Mouse (Mus musculus): ENCODE measurements at regions not wholly inside any gene's neighbourhood (a gene's known extent, or its start where the extent isn't known, plus 50 kb on each side); places are given as distances from the start of the nearest gene placed in this dataset.

GRCm38 (mm10) chr3:117520461-117520860, 54.2 kb upstream of the Plppr5 start:
- peaks cover 7% of the 10 kb centered on the region for H3K4me1 ChIP-seq (ENCODE audit: control insufficient read depth, insufficient read depth, low read length)
- WGBS (ENCODE audit: insufficient replicate concordance) = 49% methylated on average over 2 of the region's 2 CpGs

GRCm38 (mm10) chr3:117508090-117508489, 66.5 kb upstream of the Plppr5 start:
- H3K4me1 ChIP-seq (ENCODE audit: control insufficient read depth, insufficient read depth, low read length) = no peaks in the 10 kb centered on the region
- H3K4me3 ChIP-seq (ENCODE audit: low read depth, low read length) = no peak overlapping the region
- H3K9ac ChIP-seq (ENCODE audit: low read depth, low read length) = no peak overlapping the region
- no peak overlapping the region for H3K4me2 ChIP-seq
- H3K36me3 ChIP-seq (ENCODE audit: control insufficient read depth, insufficient read depth, low read length) = no peaks in the 10 kb centered on the region
- no peak; the same call in 1 of the 2 replicates for ATAC-seq (replicated peaks; ENCODE audit: insufficient number of reproducible peaks, low FRiP score, low TSS enrichment)
- no peaks in the 10 kb centered on the region for H3K9me3 ChIP-seq (replicated peaks; ENCODE audit: control insufficient read depth, low read length)
- no peaks in the 10 kb centered on the region for H3K27me3 ChIP-seq (ENCODE audit: control insufficient read depth, insufficient read depth, low read length)
- no peak overlapping the region for H3K27ac ChIP-seq (ENCODE audit: low read depth, low read length)

More at GRCm38 (mm10) chr3:117520461-117520860, 54.2 kb upstream of the Plppr5 start:
- no peak overlapping the region for H3K9ac ChIP-seq (ENCODE audit: low read depth, low read length)
- no peak for ATAC-seq (replicated peaks; ENCODE audit: insufficient number of reproducible peaks, low FRiP score, low TSS enrichment)
- no peak overlapping the region for H3K27ac ChIP-seq (ENCODE audit: low read depth, low read length)
- H3K9me3 ChIP-seq (replicated peaks; ENCODE audit: control insufficient read depth, low read length) = no peaks in the 10 kb centered on the region
- no peaks in the 10 kb centered on the region for H3K27me3 ChIP-seq (ENCODE audit: control insufficient read depth, insufficient read depth, low read length)
- no peak overlapping the region for H3K4me2 ChIP-seq
- no peak overlapping the region for H3K4me3 ChIP-seq (ENCODE audit: low read depth, low read length)
- no peaks in the 10 kb centered on the region for H3K36me3 ChIP-seq (ENCODE audit: control insufficient read depth, insufficient read depth, low read length)

DNA sequence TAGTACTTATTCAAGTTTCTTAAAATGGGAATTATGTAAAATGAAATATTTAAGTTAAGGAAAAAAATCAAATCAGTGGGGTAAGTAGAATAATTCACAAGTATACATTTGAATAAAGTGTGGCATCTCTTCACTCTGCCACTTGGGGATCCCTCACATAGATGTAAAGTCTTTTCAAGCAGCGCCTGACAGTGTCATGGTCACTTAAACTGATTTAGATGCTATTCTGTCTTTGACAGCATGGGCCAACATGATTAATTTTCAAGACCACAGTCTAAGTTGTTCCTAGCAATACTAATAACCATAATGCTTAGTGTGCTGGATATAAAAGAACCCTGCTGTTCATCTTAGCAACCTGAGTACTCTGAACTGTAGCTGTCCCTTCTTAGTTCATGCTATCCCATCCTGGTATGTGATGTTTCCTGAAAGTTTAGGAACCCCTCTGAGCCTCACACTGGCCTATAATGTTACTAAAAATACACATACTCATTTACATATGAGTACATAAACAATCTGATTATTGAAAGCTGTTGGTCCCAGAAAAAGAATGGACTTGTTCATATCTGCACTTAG, 68.4 kb upstream of the Plppr5 start:
- no peak overlapping the region for H3K4me2 ChIP-seq
- H3K4me1 ChIP-seq (ENCODE audit: control insufficient read depth, insufficient read depth, low read length) = no peaks in the 10 kb centered on the region
- H3K9me3 ChIP-seq (replicated peaks; ENCODE audit: control insufficient read depth, low read length) = no peaks in the 10 kb centered on the region
- 85% methylated on average over 1 of the region's 1 CpGs for WGBS (ENCODE audit: insufficient replicate concordance)
- no peak overlapping the region for H3K9ac ChIP-seq (ENCODE audit: low read depth, low read length)
- ATAC-seq (replicated peaks; ENCODE audit: insufficient number of reproducible peaks, low FRiP score, low TSS enrichment) = no peak
- H3K27ac ChIP-seq (ENCODE audit: low read depth, low read length) = no peak overlapping the region
- no peak overlapping the region for H3K4me3 ChIP-seq (ENCODE audit: low read depth, low read length)
- H3K36me3 ChIP-seq (ENCODE audit: control insufficient read depth, insufficient read depth, low read length) = no peaks in the 10 kb centered on the region
- H3K27me3 ChIP-seq (ENCODE audit: control insufficient read depth, insufficient read depth, low read length) = no peaks in the 10 kb centered on the region

DNA sequence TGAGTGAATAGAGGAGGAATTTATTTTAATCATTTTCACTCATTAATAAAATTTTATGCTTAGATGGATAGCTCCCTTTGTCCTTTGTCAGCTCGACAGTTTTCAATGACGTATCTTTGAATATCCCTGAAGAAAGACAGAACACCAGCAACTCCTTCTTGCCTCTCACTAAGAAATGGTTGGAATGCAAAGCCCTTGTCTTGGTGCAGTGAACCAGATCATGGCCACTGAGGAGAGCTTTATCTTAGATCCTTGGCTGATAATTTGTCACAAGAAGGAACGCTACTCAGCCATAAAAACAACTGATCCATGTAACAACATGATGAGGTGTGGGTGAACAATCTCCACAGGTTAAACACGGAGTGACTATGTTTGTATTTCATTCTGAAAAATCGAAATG, 73.5 kb upstream of the Plppr5 start:
- Histone ChIP-seq H3K9me3 (replicated peaks; ENCODE audit: control insufficient read depth, low read length) (no peaks in the 10 kb centered on the region), H3K4me1 (ENCODE audit: control insufficient read depth, insufficient read depth, low read length) (no peaks in the 10 kb centered on the region), H3K27ac (ENCODE audit: low read depth, low read length) (no peak overlapping the region), H3K36me3 (ENCODE audit: control insufficient read depth, insufficient read depth, low read length) (no peaks in the 10 kb centered on the region), H3K9ac (ENCODE audit: low read depth, low read length) (no peak overlapping the region), H3K27me3 (ENCODE audit: control insufficient read depth, insufficient read depth, low read length) (no peaks in the 10 kb centered on the region), H3K4me2 (no peak overlapping the region), H3K4me3 (ENCODE audit: low read depth, low read length) (no peak overlapping the region)
- 52% methylated on average over 5 of the region's 5 CpGs for WGBS (ENCODE audit: insufficient replicate concordance)
- no peak for ATAC-seq (replicated peaks; ENCODE audit: insufficient number of reproducible peaks, low FRiP score, low TSS enrichment)

DNA sequence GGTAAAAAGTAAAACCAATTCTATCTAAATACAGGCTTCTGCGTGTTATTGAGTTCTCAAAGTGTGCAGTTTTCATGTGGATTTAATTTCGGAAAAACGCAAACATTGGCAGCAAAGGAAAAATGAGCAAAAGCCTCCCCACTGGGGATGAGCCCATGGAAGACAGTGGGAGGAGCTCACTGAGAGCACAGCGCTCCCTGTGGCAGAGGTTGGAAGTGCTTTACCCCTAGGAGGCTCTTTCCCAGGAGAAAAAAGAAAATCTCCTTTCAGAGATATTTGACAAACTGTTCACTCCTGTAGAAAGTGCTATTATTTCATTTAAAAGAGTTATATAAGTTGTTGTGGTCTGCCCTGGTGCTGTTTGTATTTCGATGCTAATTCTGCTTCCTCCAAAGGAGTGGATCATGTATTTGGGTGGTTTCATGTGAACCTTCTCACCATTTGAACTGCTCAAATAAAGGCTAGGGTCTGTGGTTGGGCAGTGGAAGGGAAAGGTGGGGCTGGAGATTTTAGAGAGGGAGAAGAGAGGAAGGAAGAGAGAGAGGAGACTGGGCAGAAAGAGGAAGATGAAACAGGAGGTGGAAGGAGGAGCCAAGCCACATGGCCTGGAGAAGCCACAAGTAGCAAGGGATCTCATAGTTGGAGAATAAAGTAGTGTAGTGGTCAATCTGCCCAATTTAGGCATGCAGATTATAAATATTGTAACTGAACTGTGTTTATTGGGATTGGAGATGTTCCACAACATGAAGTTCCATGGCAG, 76.3 kb upstream of the Plppr5 start:
- no peak overlapping the region for H3K9ac ChIP-seq (ENCODE audit: low read depth, low read length)
- 84% methylated on average over 5 of the region's 5 CpGs for WGBS (ENCODE audit: insufficient replicate concordance)
- no peak overlapping the region for H3K27ac ChIP-seq (ENCODE audit: low read depth, low read length)
- no peaks in the 10 kb centered on the region for H3K9me3 ChIP-seq (replicated peaks; ENCODE audit: control insufficient read depth, low read length)
- H3K4me3 ChIP-seq (ENCODE audit: low read depth, low read length) = no peak overlapping the region
- no peaks in the 10 kb centered on the region for H3K4me1 ChIP-seq (ENCODE audit: control insufficient read depth, insufficient read depth, low read length)
- H3K36me3 ChIP-seq (ENCODE audit: control insufficient read depth, insufficient read depth, low read length) = no peaks in the 10 kb centered on the region
- H3K27me3 ChIP-seq (ENCODE audit: control insufficient read depth, insufficient read depth, low read length) = no peaks in the 10 kb centered on the region
- H3K4me2 ChIP-seq = no peak overlapping the region
- ATAC-seq (replicated peaks; ENCODE audit: insufficient number of reproducible peaks, low FRiP score, low TSS enrichment) = no peak

DNA sequence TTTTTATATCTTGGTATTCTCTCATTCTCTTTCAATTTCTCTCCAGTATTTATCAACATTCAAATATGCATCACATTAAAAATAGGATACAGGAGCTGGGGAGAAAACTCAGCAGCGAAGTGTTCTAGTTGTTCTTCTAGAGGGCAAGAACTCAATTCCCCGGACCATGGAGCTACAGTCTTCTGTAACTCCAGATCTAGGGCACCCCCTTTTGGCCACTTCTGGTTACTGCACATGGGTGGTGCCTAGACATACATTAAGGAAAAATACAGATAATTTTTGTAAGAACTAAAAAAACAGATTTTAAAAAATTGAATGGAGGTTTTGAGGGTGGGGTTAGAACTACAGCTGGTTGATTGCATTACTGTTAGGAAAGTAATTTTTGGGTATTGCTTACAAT, 80.5 kb upstream of the Plppr5 start:
- Histone ChIP-seq H3K27ac (ENCODE audit: low read depth, low read length) (no peak overlapping the region), H3K9ac (ENCODE audit: low read depth, low read length) (no peak overlapping the region), H3K4me1 (ENCODE audit: control insufficient read depth, insufficient read depth, low read length) (no peaks in the 10 kb centered on the region), H3K27me3 (ENCODE audit: control insufficient read depth, insufficient read depth, low read length) (no peaks in the 10 kb centered on the region), H3K4me3 (ENCODE audit: low read depth, low read length) (no peak overlapping the region), H3K4me2 (no peak overlapping the region), H3K9me3 (replicated peaks; ENCODE audit: control insufficient read depth, low read length) (no peaks in the 10 kb centered on the region), H3K36me3 (ENCODE audit: control insufficient read depth, insufficient read depth, low read length) (no peaks in the 10 kb centered on the region)
- no peak for ATAC-seq (replicated peaks; ENCODE audit: insufficient number of reproducible peaks, low FRiP score, low TSS enrichment)
- 55% methylated on average over 2 of the region's 2 CpGs for WGBS (ENCODE audit: insufficient replicate concordance)

- no peaks in the 10 kb centered on the region for H3K4me1 ChIP-seq (ENCODE audit: control insufficient read depth, insufficient read depth, low read length)
- H3K27me3 ChIP-seq (ENCODE audit: control insufficient read depth, insufficient read depth, low read length) = no peaks in the 10 kb centered on the region
- H3K9me3 ChIP-seq (replicated peaks; ENCODE audit: control insufficient read depth, low read length) = no peaks in the 10 kb centered on the region
- H3K27ac ChIP-seq (ENCODE audit: low read depth, low read length) = no peak overlapping the region
- ATAC-seq (replicated peaks; ENCODE audit: insufficient number of reproducible peaks, low FRiP score, low TSS enrichment) = no peak
- H3K4me3 ChIP-seq (ENCODE audit: low read depth, low read length) = no peak overlapping the region
- WGBS (ENCODE audit: insufficient replicate concordance) = 71% methylated on average over 11 of the region's 11 CpGs
- no peaks in the 10 kb centered on the region for H3K36me3 ChIP-seq (ENCODE audit: control insufficient read depth, insufficient read depth, low read length)
- H3K9ac ChIP-seq (ENCODE audit: low read depth, low read length) = no peak overlapping the region
- no peak overlapping the region for H3K4me2 ChIP-seq
These were observed 87.2 kb upstream of the Plppr5 start for GRCm38 (mm10) chr3:117487281-117488027.

DNA sequence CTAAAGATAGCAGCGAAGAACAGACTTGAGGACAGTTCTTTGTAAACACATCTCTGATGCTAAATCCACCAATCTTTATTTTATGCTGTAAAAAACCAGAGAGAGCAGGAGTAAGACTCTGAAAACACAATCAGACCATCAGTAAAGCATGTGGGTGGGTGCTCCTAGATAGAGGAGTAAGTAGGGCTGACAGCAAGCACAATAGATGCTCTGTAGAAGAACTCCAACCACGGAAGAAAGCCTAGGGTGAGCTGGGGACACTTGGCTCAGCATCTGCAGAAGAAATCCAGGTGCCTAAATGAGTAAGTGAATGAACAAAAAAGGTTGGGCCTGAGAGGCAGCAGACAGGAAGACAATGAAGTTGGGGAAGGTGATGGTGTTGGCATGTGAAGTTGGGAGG, 88.3 kb upstream of the Plppr5 start:
- Histone ChIP-seq H3K36me3 (ENCODE audit: control insufficient read depth, insufficient read depth, low read length) (no peaks in the 10 kb centered on the region), H3K4me1 (ENCODE audit: control insufficient read depth, insufficient read depth, low read length) (no peaks in the 10 kb centered on the region), H3K27me3 (ENCODE audit: control insufficient read depth, insufficient read depth, low read length) (no peaks in the 10 kb centered on the region), H3K27ac (ENCODE audit: low read depth, low read length) (no peak overlapping the region), H3K9ac (ENCODE audit: low read depth, low read length) (no peak overlapping the region), H3K9me3 (replicated peaks; ENCODE audit: control insufficient read depth, low read length) (no peaks in the 10 kb centered on the region), H3K4me2 (no peak overlapping the region), H3K4me3 (ENCODE audit: low read depth, low read length) (no peak overlapping the region)
- 73% methylated on average over 2 of the region's 2 CpGs for WGBS (ENCODE audit: insufficient replicate concordance)
- ATAC-seq (replicated peaks; ENCODE audit: insufficient number of reproducible peaks, low FRiP score, low TSS enrichment) = no peak

Data from heart, embryonic 11.5 days (tissue).